Mouse (Mus musculus) left cerebral cortex, postnatal 14 days (tissue): Measurements from ENCODE around the gene Slc9a3r2. TPM values are rescaled to one million over a fixed set of nuclear protein-coding genes. Genes with fewer than 3 reads are reported as not detected.

ENCODE experiments used
- DNase-seq, 2 experiments: peaks; one replicate each; pipeline ENCODE4 v3.0.0; 2021 to 2022; ENCODE audit warnings: low spot score in 2 of 2, mixed read lengths in 1 of 2
- intact Hi-C: fragments of 180-260 bp; cut with DNase I; formaldehyde crosslinking; loops from one replicate; pipeline ENCODE4 v1.15.1; 2025
- total RNA-seq, 2 experiments: library from RNA; stranded (reverse); gene quantifications; 2 replicates each; pipeline ENCODE4 v1.2.3; 2021

The Slc9a3r2 gene
- total RNA-seq, 2 experiments from 2014 or later, result 52.6 to 53.0 TPM

DNA sequence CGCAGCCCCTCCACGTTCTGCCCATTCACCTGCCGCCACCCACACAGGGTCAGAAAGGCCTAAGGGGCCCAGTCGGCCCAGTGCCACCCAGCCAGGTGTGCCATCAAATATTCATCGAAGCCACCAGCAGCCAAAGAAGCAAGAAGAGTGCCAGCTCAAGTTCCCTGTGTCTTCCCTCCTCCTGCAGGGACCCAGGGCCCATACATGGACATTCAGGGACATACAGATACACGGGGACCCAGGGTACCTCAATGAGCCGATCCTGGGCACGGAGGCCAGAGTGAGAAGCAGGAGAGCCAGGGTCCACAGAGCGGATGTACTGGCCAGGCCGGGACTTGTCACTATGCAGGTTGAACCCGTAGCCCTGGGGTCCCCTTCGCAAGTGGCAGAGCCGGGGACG is 8.2 kb downstream of the Slc9a3r2 start:
- no peak for DNase-seq
- intact Hi-C loops, result no loop called here

DNA sequence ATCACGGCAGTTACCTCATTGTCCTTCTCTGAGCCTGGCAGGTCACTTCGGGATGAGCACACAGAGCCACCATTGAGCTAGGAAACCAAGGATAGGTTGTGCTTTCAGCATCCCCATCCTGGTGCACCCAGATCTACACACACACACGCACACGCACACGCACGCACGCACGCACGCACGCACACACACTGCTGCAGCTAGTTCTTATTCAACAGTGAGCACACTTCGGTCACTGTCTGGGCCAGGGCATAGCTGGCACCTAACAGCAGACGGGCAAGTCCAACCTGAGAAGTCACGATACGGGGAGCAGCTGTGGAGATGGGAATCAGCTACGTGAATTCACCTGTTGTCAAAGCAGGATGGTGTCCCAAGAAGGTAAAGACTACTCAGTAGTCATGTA is 9.5 kb downstream of the Slc9a3r2 start:
- intact Hi-C loops, result no loop called here
- no peak for DNase-seq

GRCm38 (mm10) chr17:24640119-24640518 is 10.0 kb downstream of the Slc9a3r2 start:
- intact Hi-C loops, result no loop called here

DNA sequence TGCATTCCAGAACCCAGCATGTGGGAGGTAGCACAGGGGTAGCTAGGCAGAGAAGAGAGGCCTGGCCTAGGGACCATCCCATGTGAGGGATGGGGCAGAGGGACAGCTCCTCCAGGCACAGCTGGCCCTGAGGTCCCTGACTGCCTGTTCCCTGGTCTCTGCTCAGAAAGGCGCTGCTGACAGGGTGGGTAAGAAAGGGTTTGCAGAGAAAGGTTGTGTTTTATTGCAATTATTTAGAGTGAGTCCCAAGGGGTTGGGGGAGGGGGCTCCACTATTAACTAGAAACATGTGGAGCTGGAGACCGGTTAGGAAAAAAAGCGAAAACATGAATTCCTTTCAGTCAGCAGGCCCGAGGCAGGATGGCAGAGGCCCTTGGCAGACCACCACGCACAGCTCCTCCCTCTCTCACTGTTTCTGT is 10.5 kb downstream of the Slc9a3r2 start:
- intact Hi-C loops, result no loop called here
- no peak for DNase-seq

More at GRCm38 (mm10) chr17:24640119-24640518, 10.0 kb downstream of the Slc9a3r2 start:
- DNase-seq, result no peak

GRCm38 (mm10) chr17:24638840-24639239 is 11.3 kb downstream of the Slc9a3r2 start:
- intact Hi-C loops, result no loop called here

DNA sequence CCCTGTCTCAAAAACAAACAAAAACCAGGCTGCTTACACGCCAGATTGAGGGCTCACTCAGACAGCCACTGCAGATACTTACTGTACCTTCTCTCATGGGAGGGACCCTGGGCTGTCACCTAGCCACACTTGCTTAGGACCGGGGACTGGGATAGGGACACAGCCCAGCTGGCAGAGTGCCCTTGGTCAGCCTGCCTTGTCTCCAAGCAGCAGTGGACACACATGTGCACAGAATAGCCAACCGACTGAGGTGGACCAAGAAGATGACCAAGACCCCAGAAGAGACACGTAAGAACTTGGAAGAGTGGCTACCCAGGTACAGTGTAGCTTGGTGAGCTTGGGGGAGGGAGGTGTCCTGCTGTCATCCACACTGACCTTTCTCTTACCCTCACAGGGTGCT is 11.9 kb downstream of the Slc9a3r2 start:
- DNase-seq, result no peak
- intact Hi-C loops, result no loop called here

More at GRCm38 (mm10) chr17:24638840-24639239, 11.3 kb downstream of the Slc9a3r2 start:
- DNase-seq, result no peak

GRCm38 (mm10) chr17:24636781-24637481 is 13.2 kb downstream of the Slc9a3r2 start:
- DNase-seq, result no peak
- intact Hi-C loops, result no loop called here

- DNase-seq, result no peak
- intact Hi-C loops, result no loop called here
Measured at GRCm38 (mm10) chr17:24635694-24636093, 14.4 kb downstream of the Slc9a3r2 start.

GRCm38 (mm10) chr17:24635024-24635423 is 15.1 kb downstream of the Slc9a3r2 start:
- intact Hi-C loops, result no loop called here
- peak; percentile 37 to 38 for DNase-seq

GRCm38 (mm10) chr17:24633831-24634230 is 16.3 kb downstream of the Slc9a3r2 start:
- intact Hi-C loops, result loop anchor here (5.0 kb wide), 1 partner anchor 33 kb away; the partner anchor contains the start of gene Zfp598
- no peak for DNase-seq

DNA sequence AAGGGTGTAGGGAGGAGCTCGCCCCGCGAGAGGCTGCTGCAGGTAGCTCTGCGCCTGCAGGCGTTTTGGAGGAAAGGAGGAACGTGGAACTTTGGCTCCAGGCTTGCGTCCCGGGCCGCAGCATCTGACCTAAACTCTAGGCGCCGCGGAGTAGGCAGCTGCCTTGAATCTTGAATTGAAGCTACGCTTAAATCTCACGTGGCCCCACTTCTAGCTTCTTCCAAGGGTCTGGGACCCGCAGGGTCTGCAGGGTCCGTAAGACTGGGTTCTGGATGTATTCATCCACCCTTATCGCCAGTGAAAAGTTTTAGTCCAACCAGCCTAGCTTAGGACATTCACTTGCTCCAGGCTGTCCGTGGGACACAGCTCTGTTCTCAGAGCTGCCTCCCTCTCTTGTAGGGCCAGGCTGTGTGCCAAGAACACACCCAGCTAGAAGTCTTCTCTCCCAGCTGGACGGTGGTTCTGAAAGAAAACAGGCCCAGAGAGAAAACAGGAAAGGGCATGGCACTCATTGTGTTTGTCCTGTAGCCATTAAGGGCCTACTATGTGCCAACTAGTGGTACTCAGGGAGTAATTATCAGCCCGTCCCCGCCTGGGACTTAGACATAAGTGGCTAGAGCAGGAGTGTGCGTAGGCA is 17.2 kb downstream of the Slc9a3r2 start:
- intact Hi-C loops, result loop anchor here (5.0 kb wide), 1 partner anchor 34 kb away; the partner anchor contains the start of gene Zfp598
- DNase-seq, result no peak

GRCm38 (mm10) chr17:24632167-24632812 is 17.8 kb downstream of the Slc9a3r2 start, which contains the start of the genes Tsc2 and Nthl1:
Tsc2 (minus strand) TSS chr17:24632630.
Nthl1 (plus strand) TSS chr17:24632680.
- intact Hi-C loops, result loop anchor here (5.0 kb wide), 1 partner anchor 35 kb away; the partner anchor contains the start of gene Zfp598
- DNase-seq, result peak; percentile 75 to 83

DNA sequence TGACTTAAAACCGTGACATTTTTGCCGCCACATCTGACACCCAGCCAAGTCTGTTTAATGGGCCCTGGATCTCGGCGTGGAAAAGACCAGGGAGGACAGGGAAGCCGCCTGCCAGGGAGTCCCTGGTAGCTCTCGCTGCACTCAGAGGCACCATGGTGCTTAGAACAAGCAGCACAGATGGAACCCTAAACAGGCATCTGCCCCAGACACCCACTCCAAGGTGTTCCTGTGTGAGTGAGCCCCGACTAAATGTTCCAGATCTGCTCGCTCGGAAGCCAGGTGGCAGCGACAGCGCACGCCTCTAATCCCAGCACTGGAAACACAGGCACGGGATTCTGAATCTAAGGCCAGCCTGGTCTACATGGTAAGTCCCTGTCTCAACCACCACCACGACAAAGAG is 20.1 kb downstream of the Slc9a3r2 start:
- intact Hi-C loops, result loop anchor here (5.0 kb wide), 1 partner anchor 37 kb away; the partner anchor contains the start of gene Zfp598
- DNase-seq, result peak in 1 of 2 experiments; percentile 46

GRCm38 (mm10) chr17:24628646-24629045 is 21.5 kb downstream of the Slc9a3r2 start:
- intact Hi-C loops, result no loop called here
- DNase-seq, result peak; percentile 58 to 76

- intact Hi-C loops, result no loop called here
- DNase-seq, result no peak
Measured at GRCm38 (mm10) chr17:24625472-24625871, 24.7 kb downstream of the Slc9a3r2 start.

- DNase-seq, result no peak
- intact Hi-C loops, result no loop called here
Measured at GRCm38 (mm10) chr17:24617561-24618194, 32.4 kb downstream of the Slc9a3r2 start.

- intact Hi-C loops, result no loop called here
- no peak for DNase-seq
Measured at GRCm38 (mm10) chr17:24610711-24611110, 39.4 kb downstream of the Slc9a3r2 start.

DNA sequence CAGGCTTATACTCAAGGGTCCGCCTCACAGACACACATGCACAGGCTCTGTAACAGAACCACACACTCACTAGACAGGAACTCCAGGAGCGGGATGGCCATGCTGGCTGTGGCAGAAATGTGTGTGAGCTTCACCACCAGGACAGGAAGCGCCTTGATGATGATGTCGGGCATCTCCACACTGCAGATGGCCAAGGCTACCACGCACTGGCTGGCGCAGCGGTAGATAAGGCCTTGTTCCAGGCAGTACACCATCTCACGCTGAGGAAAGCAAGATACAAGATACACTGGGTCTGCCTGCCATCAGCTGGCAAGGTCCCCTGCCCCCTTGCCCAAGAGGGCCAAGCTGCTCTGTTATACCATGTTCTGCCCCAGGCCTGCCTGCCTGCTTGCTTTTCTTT is 41.3 kb downstream of the Slc9a3r2 start:
- DNase-seq, result no peak
- intact Hi-C loops, result no loop called here

- no peak for DNase-seq
- intact Hi-C loops, result no loop called here
Measured at GRCm38 (mm10) chr17:24608370-24608769, 41.8 kb downstream of the Slc9a3r2 start.

- intact Hi-C loops, result no loop called here
- DNase-seq, result no peak
Measured at GRCm38 (mm10) chr17:24604557-24604956, 45.6 kb downstream of the Slc9a3r2 start.
